Mouse (Mus musculus): ENCODE measurements around the gene Ppme1. TPM values are rescaled to one million over a fixed set of nuclear protein-coding genes. Genes with fewer than 3 reads are reported as not detected.

Gene Ppme1
- total RNA-seq, 2 experiments from 2014 or later = 120 to 123 TPM

GRCm38 (mm10) chr7:100327514-100327913 lies 44.6 kb downstream of the Ppme1 start:
- no peak for DNase-seq (ENCODE audit: low spot score in 2 of 2)

GRCm38 (mm10) chr7:100325482-100325881 lies 46.6 kb downstream of the Ppme1 start:
- DNase-seq (ENCODE audit: low spot score in 2 of 2) = peak; percentile 75 to 77

- no peak for DNase-seq (ENCODE audit: low spot score in 2 of 2)
Measured at GRCm38 (mm10) chr7:100323721-100324120, 48.4 kb downstream of the Ppme1 start.

GRCm38 (mm10) chr7:100317534-100317933 lies 54.6 kb downstream of the Ppme1 start:
- DNase-seq (ENCODE audit: low spot score in 2 of 2) = no peak

GRCm38 (mm10) chr7:100316924-100317323 lies 55.2 kb downstream of the Ppme1 start:
- DNase-seq (ENCODE audit: low spot score in 2 of 2) = no peak

- DNase-seq (ENCODE audit: low spot score in 2 of 2) = no peak
Measured at GRCm38 (mm10) chr7:100312716-100313115, 59.4 kb downstream of the Ppme1 start.

- no peak for DNase-seq (ENCODE audit: low spot score in 2 of 2)
Measured at GRCm38 (mm10) chr7:100310290-100310689, 61.8 kb downstream of the Ppme1 start.

- no peak for DNase-seq (ENCODE audit: low spot score in 2 of 2)
Measured at GRCm38 (mm10) chr7:100309679-100310078, 62.4 kb downstream of the Ppme1 start.

GRCm38 (mm10) chr7:100309216-100309615 lies 62.9 kb downstream of the Ppme1 start:
- no peak for DNase-seq (ENCODE audit: low spot score in 2 of 2)

- peak; percentile 50 to 63 for DNase-seq (ENCODE audit: low spot score in 2 of 2)
Measured at GRCm38 (mm10) chr7:100307872-100308653, 64.0 kb downstream of the Ppme1 start.

GRCm38 (mm10) chr7:100305894-100306293 lies 66.2 kb downstream of the Ppme1 start:
- no peak for DNase-seq (ENCODE audit: low spot score in 2 of 2)

- peak; percentile 55 to 66 for DNase-seq (ENCODE audit: low spot score in 2 of 2)
Measured at GRCm38 (mm10) chr7:100302316-100302715, 69.8 kb downstream of the Ppme1 start.

- no peak for DNase-seq (ENCODE audit: low spot score in 2 of 2)
Measured at GRCm38 (mm10) chr7:100301390-100301789, 70.7 kb downstream of the Ppme1 start.

GRCm38 (mm10) chr7:100298861-100299510 lies 73.1 kb downstream of the Ppme1 start:
- no peak for DNase-seq (ENCODE audit: low spot score in 2 of 2)

GRCm38 (mm10) chr7:100296699-100297098 lies 75.4 kb downstream of the Ppme1 start:
- no peak for DNase-seq (ENCODE audit: low spot score in 2 of 2)

GRCm38 (mm10) chr7:100295745-100296144 lies 76.4 kb downstream of the Ppme1 start:
- no peak for DNase-seq (ENCODE audit: low spot score in 2 of 2)

- no peak for DNase-seq (ENCODE audit: low spot score in 2 of 2)
Measured at GRCm38 (mm10) chr7:100293546-100293945, 78.6 kb downstream of the Ppme1 start.

GRCm38 (mm10) chr7:100288622-100289021 lies 83.5 kb downstream of the Ppme1 start:
- no peak for DNase-seq (ENCODE audit: low spot score in 2 of 2)

- no peak for DNase-seq (ENCODE audit: low spot score in 2 of 2)
Measured at GRCm38 (mm10) chr7:100287748-100288578, 84.1 kb downstream of the Ppme1 start.

- DNase-seq (ENCODE audit: low spot score in 2 of 2) = no peak
Measured at GRCm38 (mm10) chr7:100285383-100285782, 86.7 kb downstream of the Ppme1 start, which contains the start of gene P4ha3. TSS of gene P4ha3 (plus strand) at chr7:100285520.

- DNase-seq (ENCODE audit: low spot score in 2 of 2) = no peak
Measured at GRCm38 (mm10) chr7:100283298-100283697, 88.8 kb downstream of the Ppme1 start.

GRCm38 (mm10) chr7:100281596-100281995 lies 90.5 kb downstream of the Ppme1 start:
- DNase-seq (ENCODE audit: low spot score in 2 of 2) = no peak
